Mouse (Mus musculus) kidney, adult 18-20 months (tissue): Measurements from ENCODE around the gene Dock9.
"Not testable (repeated sequence)": the region's sequence is repeated elsewhere in the genome, so short reads cannot be mapped to it uniquely, and the experiment has no call there.

Experiments used
- DNase-seq: peaks from one replicate; pipeline ENCODE4 v3.0.0; 2021

The Dock9 gene

GRCm38 (mm10) chr14:121697709-121698619 is 99.7 kb downstream of the Dock9 start:
- DNase-seq: peak; percentile 59

GRCm38 (mm10) chr14:121697143-121697680 is 100.4 kb downstream of the Dock9 start:
- DNase-seq: no peak

- DNase-seq: no peak
Observed at GRCm38 (mm10) chr14:121696429-121697118, 101.1 kb downstream of the Dock9 start.

- no peak for DNase-seq
Observed at GRCm38 (mm10) chr14:121694706-121695105, 102.9 kb downstream of the Dock9 start.

DNA sequence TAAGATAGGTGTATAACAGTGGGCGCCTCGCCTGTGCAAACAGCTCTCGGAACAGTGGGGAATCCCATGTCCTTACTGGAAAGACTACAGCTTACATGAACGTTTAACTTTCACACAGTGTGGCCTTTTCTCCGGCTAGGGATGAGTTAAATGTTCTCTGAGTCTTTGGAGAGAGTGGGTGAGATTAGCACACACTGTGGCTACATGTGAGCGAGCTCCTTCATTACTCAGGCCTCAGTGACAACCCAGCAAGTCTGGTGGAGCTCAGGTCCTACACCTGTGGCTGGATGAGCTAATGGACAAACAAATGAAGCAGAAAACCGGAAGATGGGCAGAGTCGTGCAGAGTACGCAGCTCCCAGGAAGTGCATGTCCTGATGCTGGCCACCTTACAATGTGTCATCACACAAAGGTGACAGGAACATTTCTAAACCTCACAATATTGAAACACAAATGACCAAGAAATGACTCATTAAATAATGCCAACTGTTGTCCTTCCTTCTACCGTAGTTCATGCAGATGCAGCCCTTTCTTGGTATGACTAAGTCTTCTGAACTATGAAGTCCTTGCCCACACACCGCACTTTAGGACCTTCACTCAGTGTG is 103.5 kb downstream of the Dock9 start:
- no peak for DNase-seq

- not testable (repeated sequence) for DNase-seq
Observed at GRCm38 (mm10) chr14:121689649-121690048, 108.0 kb downstream of the Dock9 start.

GRCm38 (mm10) chr14:121688175-121688574 is 109.5 kb downstream of the Dock9 start:
- no peak for DNase-seq

GRCm38 (mm10) chr14:121687274-121687673 is 110.4 kb downstream of the Dock9 start:
- DNase-seq: no peak

DNA sequence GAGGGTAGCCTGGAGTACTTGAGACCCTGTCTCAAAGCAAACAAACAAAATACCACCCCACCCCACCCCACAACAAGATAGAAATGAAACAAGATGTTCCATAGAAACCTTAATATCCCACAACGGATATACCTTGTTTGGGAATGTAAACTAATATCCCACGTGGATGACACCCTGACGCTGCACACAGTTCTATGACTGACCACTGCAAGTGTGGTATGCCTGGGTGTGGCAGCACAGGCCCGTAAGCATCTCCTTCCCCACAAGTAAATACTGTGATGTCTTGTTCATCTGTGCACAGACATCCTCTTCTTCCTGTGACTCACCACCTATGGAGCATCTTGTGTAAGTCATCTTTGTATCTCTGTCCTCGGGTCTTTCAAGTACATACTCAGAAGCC is 118.7 kb downstream of the Dock9 start:
- no peak for DNase-seq

- no peak for DNase-seq
Observed at GRCm38 (mm10) chr14:121678445-121678844, 119.2 kb downstream of the Dock9 start.

DNA sequence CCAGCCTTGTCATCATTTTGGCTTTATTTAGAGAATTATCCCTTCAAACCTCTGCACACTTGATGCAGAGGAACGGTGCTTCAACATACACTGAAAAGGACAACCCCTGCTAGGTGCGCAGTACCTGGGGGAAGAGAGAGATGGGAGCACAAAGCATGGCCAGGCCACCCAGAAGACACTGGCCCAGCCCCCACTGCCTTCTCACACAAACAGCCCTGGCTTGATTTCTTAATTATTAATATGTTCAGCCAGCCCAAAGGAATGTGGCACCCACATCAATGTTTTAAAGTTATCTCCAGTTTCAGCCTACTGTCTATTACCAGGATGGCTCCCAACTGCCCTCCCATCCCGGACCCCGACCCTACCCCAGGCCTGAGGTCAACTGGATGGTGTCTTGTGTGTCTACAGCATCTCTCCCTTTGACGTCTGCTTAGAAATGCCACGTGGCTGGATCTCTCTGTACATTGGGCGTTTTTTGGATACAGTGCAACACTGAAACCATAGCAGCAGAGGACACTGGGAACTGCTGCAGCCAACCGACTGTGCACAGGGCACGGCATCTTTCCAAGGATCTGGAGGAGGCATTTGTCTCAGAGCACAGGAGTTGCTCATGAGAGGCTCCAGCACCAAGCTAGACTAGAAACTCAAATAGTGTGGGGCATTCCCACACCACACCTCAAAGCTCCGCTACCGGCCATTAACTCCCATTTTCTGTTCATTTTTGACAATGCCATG is 120.9 kb downstream of the Dock9 start:
- no peak for DNase-seq

DNA sequence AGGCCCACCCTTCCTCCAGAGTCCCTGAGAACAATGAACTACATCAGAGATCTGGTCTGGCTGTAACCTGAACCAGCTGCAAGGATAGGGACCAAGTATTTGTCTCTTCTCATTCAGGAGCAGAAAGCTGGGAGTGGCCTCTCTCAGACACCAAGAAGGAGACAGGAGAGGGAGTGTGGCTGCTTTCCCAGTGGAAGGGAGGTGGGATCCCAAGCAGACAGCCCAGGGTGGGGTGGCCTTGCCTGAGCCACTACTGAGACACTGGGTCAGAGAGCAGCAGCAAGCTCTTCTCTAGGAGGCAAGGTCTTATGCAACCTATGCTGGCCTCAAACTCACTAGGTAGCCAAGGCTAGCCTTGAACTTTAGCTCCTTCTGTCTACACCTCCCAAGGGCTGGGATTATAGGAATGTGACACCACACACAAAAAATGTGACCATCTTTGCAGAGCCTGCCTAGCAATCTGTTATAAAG is 121.5 kb downstream of the Dock9 start:
- peak; percentile 25 for DNase-seq

DNA sequence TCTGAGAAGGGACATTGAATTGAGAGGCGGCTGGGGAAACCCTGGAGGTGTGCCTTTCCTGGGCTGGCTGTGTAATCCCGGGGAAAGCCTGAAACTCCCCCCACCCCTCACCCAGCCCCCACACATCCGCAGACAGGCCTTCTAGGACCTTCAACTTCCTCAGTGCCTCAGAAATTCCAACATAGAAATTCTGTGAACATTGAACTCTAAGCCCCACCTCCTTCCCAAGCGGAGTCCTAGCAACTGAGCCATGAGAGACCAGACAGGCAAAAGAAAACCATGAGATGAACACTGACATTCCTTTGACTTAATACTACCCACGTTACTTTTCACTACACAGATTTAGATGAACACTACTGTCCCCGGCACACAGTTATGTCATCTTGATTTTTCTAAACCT is 122.1 kb downstream of the Dock9 start:
- peak; percentile 35 for DNase-seq

- no peak for DNase-seq
Observed at GRCm38 (mm10) chr14:121675146-121675545, 122.5 kb downstream of the Dock9 start.

- DNase-seq: no peak
Observed at GRCm38 (mm10) chr14:121670016-121670415, 127.6 kb downstream of the Dock9 start.

- no peak for DNase-seq
Observed at GRCm38 (mm10) chr14:121666641-121667274, 130.9 kb downstream of the Dock9 start.

DNA sequence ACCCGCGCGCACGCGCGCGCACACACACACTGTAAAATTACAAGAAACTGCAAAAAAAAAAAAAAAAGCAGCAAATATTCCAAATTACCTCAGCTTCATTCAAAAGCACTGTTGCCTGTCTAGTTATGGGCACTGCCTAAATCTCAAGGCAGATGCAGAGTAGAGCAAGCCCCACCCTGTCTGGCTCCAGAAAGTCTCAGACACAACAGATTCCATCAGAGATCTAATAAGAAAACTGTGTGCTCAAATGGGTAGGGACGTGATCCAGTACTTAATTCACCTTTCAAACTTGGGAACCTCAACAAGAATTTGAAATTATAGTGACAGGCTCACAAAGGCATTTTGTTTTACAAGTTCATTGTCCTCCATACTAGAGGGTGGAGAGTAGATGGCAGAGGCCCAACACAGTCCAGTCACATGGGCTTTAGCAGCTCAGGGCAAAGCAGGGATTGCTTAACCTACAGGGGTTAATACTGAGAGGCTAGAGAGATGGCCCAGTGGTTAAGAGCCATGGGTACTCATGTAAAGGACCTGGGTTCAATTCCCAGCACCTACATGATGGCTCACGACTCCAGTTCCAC is 131.9 kb downstream of the Dock9 start:
- DNase-seq: no peak

GRCm38 (mm10) chr14:121663913-121664312 is 133.7 kb downstream of the Dock9 start:
- no peak for DNase-seq

GRCm38 (mm10) chr14:121660918-121661317 is 136.7 kb downstream of the Dock9 start:
- DNase-seq: no peak

DNA sequence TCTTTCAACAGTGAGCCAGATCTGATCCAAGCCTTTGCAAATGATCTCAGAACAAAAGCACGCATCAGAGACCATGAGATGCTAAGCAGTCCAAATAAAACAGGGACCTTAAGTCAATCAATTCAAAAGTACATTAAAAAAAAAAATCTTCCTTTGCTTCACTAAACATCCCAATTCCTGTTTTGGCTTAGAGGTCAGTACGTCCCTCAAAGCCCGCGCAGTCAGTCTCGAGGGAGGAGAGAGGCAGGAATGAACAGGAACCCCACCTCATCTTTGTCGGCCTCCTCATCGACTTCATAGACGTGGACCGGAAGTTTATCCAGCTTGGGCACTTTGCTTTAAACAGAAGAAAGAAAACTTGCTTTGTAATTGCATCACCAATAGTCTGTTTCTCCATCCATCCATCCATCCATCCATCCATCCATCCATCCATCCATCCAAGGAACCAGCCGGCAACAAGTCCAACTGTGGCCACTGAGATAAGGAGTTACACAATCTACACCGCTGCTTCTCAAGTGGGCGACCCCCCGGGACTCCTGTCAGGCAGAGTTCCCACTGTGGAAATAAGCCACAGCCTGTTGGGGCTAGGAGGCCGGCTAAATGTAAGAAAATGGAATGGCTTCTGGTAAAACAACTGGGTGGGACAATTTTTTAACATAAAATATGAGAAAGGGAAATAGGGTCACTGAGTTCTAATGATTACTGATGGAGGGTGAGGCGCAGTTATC is 137.3 kb downstream of the Dock9 start:
- DNase-seq: no peak
